Mouse (Mus musculus) limb, embryonic 11.5 days (tissue): ENCODE measurements around the gene Hsp90aa1. TPM values are rescaled to one million over a fixed set of nuclear protein-coding genes. Genes with fewer than 3 reads are reported as not detected.
A peak's percentile ranks its signal among the peaks of the same experiment; 100 is the strongest.
"Not testable (repeated sequence)": the region's sequence is repeated elsewhere in the genome, so short reads cannot be mapped to it uniquely, and the experiment has no call there.

ENCODE experiments used
- ATAC-seq: fragments of 200-750 bp; cut with Nextera tagmentation; 2 replicates; pipeline ENCODE4 v1.8.0; 2017; ENCODE audit warnings: low read depth; ENCODE audit not compliant: insufficient number of reproducible peaks, low FRiP score, low TSS enrichment
- DNase-seq: peaks from one replicate; pipeline ENCODE4 v3.0.0-alpha.2; 2015; ENCODE audit warnings: low spot score
- H3K27ac ChIP-seq: fragments of 300-500 bp; sonication (generic); replicated peaks from 2 replicates; pipeline ENCODE4 v1.5.1; 2014; ENCODE audit warnings: low read depth, mild to moderate bottlenecking, low read length
- H3K27me3 ChIP-seq: fragments of 300-500 bp; sonication (generic); 2 replicates; pipeline ENCODE4 v1.6.1; 2014; ENCODE audit warnings: mild to moderate bottlenecking, low read length, mixed read lengths; ENCODE audit not compliant: control insufficient read depth, insufficient read depth
- H3K36me3 ChIP-seq: fragments of 300-500 bp; sonication (generic); 2 replicates; pipeline ENCODE4 v1.6.1; 2014; ENCODE audit warnings: mild to moderate bottlenecking, low read length, moderate library complexity, mixed read lengths; ENCODE audit not compliant: control insufficient read depth, insufficient read depth
- H3K4me1 ChIP-seq: fragments of 300-500 bp; sonication (generic); 2 replicates; pipeline ENCODE4 v1.6.1; 2014; ENCODE audit warnings: low read length, mixed read lengths; ENCODE audit not compliant: control insufficient read depth, insufficient read depth
- H3K4me2 ChIP-seq: fragments of 300-500 bp; sonication (generic); 2 replicates; pipeline ENCODE4 v1.6.1; 2014; ENCODE audit warnings: low read depth, mild to moderate bottlenecking, moderate library complexity; ENCODE audit not compliant: severe bottlenecking
- H3K4me3 ChIP-seq: fragments of 300-500 bp; sonication (generic); 2 replicates; pipeline ENCODE4 v1.5.1; 2014; ENCODE audit warnings: low read depth, low read length
- H3K9ac ChIP-seq: fragments of 300-500 bp; sonication (generic); 2 replicates; pipeline ENCODE4 v1.6.1; 2014; ENCODE audit warnings: mild to moderate bottlenecking, low read length
- H3K9me3 ChIP-seq: fragments of 300-500 bp; sonication (generic); 2 replicates; pipeline ENCODE4 v1.6.1; 2016; ENCODE audit warnings: low read length; ENCODE audit not compliant: control insufficient read depth
- WGBS: fragments of 180-500 bp; shearing (Covaris S2); extraction: QIAGEN DNeasy Blood & Tissue Kit; methylation state at CpG from one replicate; pipeline ENCODE4 v1.1.7; 2014; 5-methylcytosine and 5-hydroxymethylcytosine counted together
- polyA plus RNA-seq: library from polyadenylated mRNA; unstranded; fragments of >200 nt; fragmentation: Nextera tagmentation; extraction: Ambion mirVana; gene quantifications from 2 replicates; pipeline ENCODE4 v1.2.1, GENCODE M21; 2014

Hsp90aa1 gene
- polyA plus RNA-seq, 1 experiment from 2014 or later: 1,253 TPM

GRCm38 (mm10) chr12:110697457-110697856 is 5.1 kb downstream of the Hsp90aa1 start:
- Histone ChIP-seq H3K9ac (no peak overlapping the region), H3K9me3 (no peaks in the 10 kb centered on the region), H3K27me3 (no peaks in the 10 kb centered on the region), H3K4me1 (peaks cover 9% of the 10 kb centered on the region), H3K36me3 (peaks cover 4% of the 10 kb centered on the region; the same call in 1 of the 2 replicates), H3K4me3 (no peak overlapping the region; the same call in 1 of the 2 replicates), H3K27ac (no peak overlapping the region), H3K4me2 (no peak overlapping the region)
- 80% methylated on average over 5 of the region's 5 CpGs for WGBS
- no peak for DNase-seq
- no peak for ATAC-seq

GRCm38 (mm10) chr12:110696975-110697400 is 5.5 kb downstream of the Hsp90aa1 start:
- Histone ChIP-seq H3K27ac (no peak overlapping the region; the same call in 1 of the 2 replicates), H3K36me3 (peaks cover 4% of the 10 kb centered on the region; the same call in 1 of the 2 replicates), H3K9ac (peak overlapping the region; percentile 60; the same call in 1 of the 2 replicates), H3K4me1 (peaks cover 9% of the 10 kb centered on the region), H3K9me3 (no peaks in the 10 kb centered on the region), H3K4me3 (peak overlapping the region; percentile 99), H3K27me3 (no peaks in the 10 kb centered on the region), H3K4me2 (peak overlapping the region; percentile 44)
- no peak for DNase-seq
- 56% methylated on average over 9 of the region's 9 CpGs for WGBS
- ATAC-seq: no peak

GRCm38 (mm10) chr12:110696173-110696974 is 6.2 kb downstream of the Hsp90aa1 start:
- Histone ChIP-seq H3K27ac (peak overlapping the region; percentile 85), H3K9ac (peak overlapping the region; percentile 99), H3K36me3 (peaks cover 9% of the 10 kb centered on the region; the same call in 1 of the 2 replicates), H3K27me3 (no peaks in the 10 kb centered on the region), H3K4me3 (peak overlapping the region; percentile 99), H3K9me3 (no peaks in the 10 kb centered on the region), H3K4me1 (peaks cover 9% of the 10 kb centered on the region), H3K4me2 (peak overlapping the region; percentile 65)
- ATAC-seq (peak; percentile 94), DNase-seq (peak; percentile 100)
- under 1% methylated on average over 89 of the region's 89 CpGs for WGBS

GRCm38 (mm10) chr12:110695676-110696171 is 6.8 kb downstream of the Hsp90aa1 start:
- H3K27ac ChIP-seq: peak overlapping the region; percentile 85
- H3K36me3 ChIP-seq: peaks cover 10% of the 10 kb centered on the region; the same call in 1 of the 2 replicates
- ATAC-seq (peak; percentile 66), DNase-seq (peak; percentile 69)
- peak overlapping the region; percentile 99 for H3K4me3 ChIP-seq
- H3K4me2 ChIP-seq: peak overlapping the region; percentile 65
- H3K4me1 ChIP-seq: peaks cover 6% of the 10 kb centered on the region
- H3K9ac ChIP-seq: peak overlapping the region; percentile 99
- H3K9me3 ChIP-seq: no peaks in the 10 kb centered on the region
- no peaks in the 10 kb centered on the region for H3K27me3 ChIP-seq
- under 1% methylated on average over 48 of the region's 55 CpGs for WGBS

GRCm38 (mm10) chr12:110693378-110693777 is 9.2 kb downstream of the Hsp90aa1 start:
- H3K27ac ChIP-seq, DNase-seq, ATAC-seq, H3K9me3 ChIP-seq, H3K4me3 ChIP-seq, H3K9ac ChIP-seq, H3K4me2 ChIP-seq, H3K4me1 ChIP-seq, H3K27me3 ChIP-seq: not testable (repeated sequence)
- H3K36me3 ChIP-seq: peaks cover 16% of the 10 kb centered on the region; the same call in 1 of the 2 replicates
- 91% methylated on average over 5 of the region's 5 CpGs for WGBS

- H3K36me3 ChIP-seq: peaks cover 20% of the 10 kb centered on the region; the same call in 1 of the 2 replicates
These were observed 12.4 kb downstream of the Hsp90aa1 start for GRCm38 (mm10) chr12:110689919-110690643.

GRCm38 (mm10) chr12:110688921-110689320 is 13.6 kb downstream of the Hsp90aa1 start:
- not testable (repeated sequence) for H3K9ac ChIP-seq, H3K4me2 ChIP-seq, H3K4me1 ChIP-seq, ATAC-seq, DNase-seq, H3K4me3 ChIP-seq, H3K27me3 ChIP-seq, H3K9me3 ChIP-seq, H3K27ac ChIP-seq
- peaks cover 17% of the 10 kb centered on the region; the same call in 1 of the 2 replicates for H3K36me3 ChIP-seq
- WGBS: 95% methylated on average over 3 of the region's 3 CpGs

More at GRCm38 (mm10) chr12:110689919-110690643, 12.4 kb downstream of the Hsp90aa1 start:
- no peak overlapping the region for H3K4me3 ChIP-seq
- no peak overlapping the region for H3K4me2 ChIP-seq
- H3K4me1 ChIP-seq: peaks cover 5% of the 10 kb centered on the region
- no peak overlapping the region for H3K9ac ChIP-seq
- no peaks in the 10 kb centered on the region for H3K9me3 ChIP-seq
- no peak overlapping the region for H3K27ac ChIP-seq
- ATAC-seq (no peak), DNase-seq (no peak)
- WGBS: 88% methylated on average over 6 of the region's 6 CpGs
- no peaks in the 10 kb centered on the region for H3K27me3 ChIP-seq
